Mouse (Mus musculus) lung, postnatal 0 days (tissue): ENCODE measurements around the gene Stard3. TPM values are rescaled to one million over a fixed set of nuclear protein-coding genes. Genes with fewer than 3 reads are reported as not detected.

Experiments
- ATAC-seq: fragments of 200-750 bp; cut with Nextera tagmentation; 2 replicates; pipeline ENCODE4 v1.8.0; 2017; ENCODE audit warnings: moderate library complexity
- DNase-seq: peaks from one replicate; pipeline ENCODE4 v3.0.0-alpha.2; 2016; ENCODE audit warnings: low spot score
- H3K27ac ChIP-seq: fragments of 300-500 bp; sonication (generic); 2 replicates; pipeline ENCODE4 v1.5.1; 2014; ENCODE audit warnings: antibody characterized with exemption, mild to moderate bottlenecking, low read length, mixed read lengths
- H3K27me3 ChIP-seq: fragments of 300-500 bp; sonication (generic); replicated peaks from 2 replicates; pipeline ENCODE4 v1.6.1; 2014; ENCODE audit warnings: low read length, mixed read lengths; ENCODE audit not compliant: insufficient read depth
- H3K36me3 ChIP-seq: fragments of 300-500 bp; sonication (generic); 2 replicates; pipeline ENCODE4 v1.6.1; 2014; ENCODE audit warnings: low read length, mixed read lengths; ENCODE audit not compliant: insufficient read depth
- H3K4me1 ChIP-seq: fragments of 300-500 bp; sonication (generic); 2 replicates; pipeline ENCODE4 v1.6.1; 2014; ENCODE audit warnings: antibody characterized with exemption, low read depth, low read length, mixed read lengths; ENCODE audit not compliant: insufficient read depth
- H3K4me2 ChIP-seq: fragments of 300-500 bp; sonication (generic); replicated peaks from 2 replicates; pipeline ENCODE4 v1.6.1; 2014; ENCODE audit warnings: low read depth, mild to moderate bottlenecking, low read length, moderate library complexity, mixed read lengths
- H3K4me3 ChIP-seq: fragments of 300-500 bp; sonication (generic); 2 replicates; pipeline ENCODE4 v1.5.1; 2014; ENCODE audit warnings: low read depth, low read length
- H3K9ac ChIP-seq: fragments of 300-500 bp; sonication (generic); replicated peaks from 2 replicates; pipeline ENCODE4 v1.6.1; 2014; ENCODE audit warnings: low read depth, mild to moderate bottlenecking
- H3K9me3 ChIP-seq: fragments of 300-500 bp; sonication (generic); 2 replicates; pipeline ENCODE4 v1.6.1; 2016; ENCODE audit warnings: low read length, mixed read lengths
- CTCF ChIP-seq: IDR thresholded peaks from 2 replicates; pipeline ENCODE4 v1.5.1; 2016; ENCODE audit warnings: antibody characterized with exemption, mild to moderate bottlenecking
- EP300 ChIP-seq: IDR thresholded peaks from 2 replicates; pipeline ENCODE4 v1.6.1; 2016; ENCODE audit warnings: antibody characterized with exemption, mild to moderate bottlenecking, control low read depth
- WGBS: fragments of 180-500 bp; shearing (Covaris S2); extraction: QIAGEN DNeasy Blood & Tissue Kit; methylation state at CpG from one replicate; pipeline ENCODE4 v1.1.7; 2014; 5-methylcytosine and 5-hydroxymethylcytosine counted together
- polyA plus RNA-seq: library from polyadenylated mRNA; unstranded; fragments of >200 nt; fragmentation: Nextera tagmentation; extraction: Ambion mirVana; gene quantifications from 2 replicates; pipeline ENCODE4 v1.2.1, GENCODE M21; 2015

The Stard3 gene
- 69.9 and 73.1 TPM in 2 replicates for polyA plus RNA-seq

DNA sequence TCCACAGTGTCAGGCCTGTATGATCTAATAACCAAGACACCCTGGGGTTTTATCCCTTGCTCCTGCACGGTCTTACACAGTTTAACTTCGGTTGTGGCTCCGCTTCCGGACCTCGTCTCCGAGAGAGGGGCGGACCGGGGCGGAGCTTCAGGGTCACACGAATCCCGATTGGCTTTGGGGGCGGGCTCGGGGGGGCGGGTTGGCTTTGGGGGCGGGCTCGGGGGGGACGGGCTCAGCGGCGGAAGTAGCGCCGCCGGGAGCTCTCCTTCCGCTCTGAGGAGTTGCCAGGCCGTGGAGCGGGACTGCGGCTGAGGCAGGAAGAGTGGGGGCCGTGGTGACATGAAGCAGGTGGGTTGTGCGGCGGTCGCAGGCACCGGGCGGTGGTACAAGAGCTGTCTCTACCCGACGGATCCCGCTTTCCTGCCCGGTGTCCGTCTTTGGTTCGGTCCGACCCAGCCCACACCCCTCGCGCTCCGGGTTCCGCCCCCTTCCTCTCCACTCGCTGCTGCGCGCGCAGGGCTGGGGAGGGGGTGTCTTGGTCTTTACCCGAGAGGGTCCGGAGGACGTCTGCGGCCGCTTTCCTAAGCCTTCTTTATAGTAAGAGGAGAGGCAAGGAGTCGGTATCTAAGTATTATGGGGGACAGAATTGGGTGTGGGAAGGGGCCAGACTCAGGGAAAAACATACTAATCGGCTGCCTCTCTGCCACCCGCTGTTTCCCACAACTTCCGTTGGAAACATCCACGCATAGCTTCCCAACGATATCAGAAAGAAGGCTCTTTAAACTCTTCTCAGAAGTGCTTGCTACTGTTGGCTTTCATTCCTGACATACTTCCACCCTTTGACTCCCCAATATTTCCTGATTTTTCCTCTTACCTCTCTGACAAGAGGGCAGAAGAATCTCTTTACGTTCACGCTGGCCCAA lies at the start of gene Stard3:
Stard3 (plus strand) TSS at position 208 of the 923 bp plus-strand sequence.
- under 1% methylated on average over 49 of the region's 60 CpGs for WGBS
- Histone ChIP-seq H3K9me3 (no peaks in the 10 kb centered on the region), H3K4me1 (peaks cover 44% of the 10 kb centered on the region), H3K36me3 (no peaks in the 10 kb centered on the region), H3K4me2 (peak within 1 kb of the TSS; percentile 59), H3K9ac (peak within 1 kb of the TSS; percentile 74), H3K4me3 (peak within 1 kb of the TSS; percentile 85), H3K27ac (peak within 1 kb of the TSS; percentile 97), H3K27me3 (no peaks in the 10 kb centered on the region)
- ATAC-seq = peak; percentile 90
- no peak for TF ChIP-seq CTCF
- TF ChIP-seq EP300 = peak; percentile 41
- peak; percentile 96 for DNase-seq

GRCm38 (mm10) chr11:98313790-98314323 lies 44.3 kb upstream of the Stard3 start:
- no peak for ATAC-seq
- no peak overlapping the region for H3K27ac ChIP-seq
- peaks cover 38% of the 10 kb centered on the region for H3K27me3 ChIP-seq
- no peak overlapping the region for H3K9ac ChIP-seq
- no peaks in the 10 kb centered on the region for H3K36me3 ChIP-seq
- no peak overlapping the region for H3K4me3 ChIP-seq
- H3K4me1 ChIP-seq = no peaks in the 10 kb centered on the region
- no peak overlapping the region for H3K4me2 ChIP-seq
- WGBS = 4% methylated on average over 25 of the region's 26 CpGs
- TF ChIP-seq CTCF = no peak
- H3K9me3 ChIP-seq = no peaks in the 10 kb centered on the region
- DNase-seq = peak; percentile 78

- no peaks in the 10 kb centered on the region for H3K36me3 ChIP-seq
- 9% methylated on average over 7 of the region's 7 CpGs for WGBS
- peaks cover 67% of the 10 kb centered on the region for H3K27me3 ChIP-seq
- no peak overlapping the region for H3K9ac ChIP-seq
- H3K9me3 ChIP-seq = no peaks in the 10 kb centered on the region
- DNase-seq (no peak), ATAC-seq (no peak)
- no peak overlapping the region for H3K4me2 ChIP-seq
- no peak overlapping the region for H3K4me3 ChIP-seq
- TF ChIP-seq CTCF = no peak
- TF ChIP-seq EP300 = no peak
- no peak overlapping the region for H3K27ac ChIP-seq
- H3K4me1 ChIP-seq = no peaks in the 10 kb centered on the region
These were observed 40.7 kb upstream of the Stard3 start for GRCm38 (mm10) chr11:98317479-98317878.

GRCm38 (mm10) chr11:98318421-98319116 lies 39.6 kb upstream of the Stard3 start:
- Histone ChIP-seq H3K4me1 (no peaks in the 10 kb centered on the region), H3K27ac (no peak overlapping the region), H3K9ac (no peak overlapping the region), H3K4me3 (no peak overlapping the region), H3K4me2 (no peak overlapping the region), H3K27me3 (peaks cover 76% of the 10 kb centered on the region), H3K36me3 (no peaks in the 10 kb centered on the region), H3K9me3 (no peaks in the 10 kb centered on the region)
- DNase-seq = no peak
- TF ChIP-seq EP300 = no peak
- no peak for TF ChIP-seq CTCF
- 4% methylated on average over 14 of the region's 14 CpGs for WGBS
- no peak for ATAC-seq

DNA sequence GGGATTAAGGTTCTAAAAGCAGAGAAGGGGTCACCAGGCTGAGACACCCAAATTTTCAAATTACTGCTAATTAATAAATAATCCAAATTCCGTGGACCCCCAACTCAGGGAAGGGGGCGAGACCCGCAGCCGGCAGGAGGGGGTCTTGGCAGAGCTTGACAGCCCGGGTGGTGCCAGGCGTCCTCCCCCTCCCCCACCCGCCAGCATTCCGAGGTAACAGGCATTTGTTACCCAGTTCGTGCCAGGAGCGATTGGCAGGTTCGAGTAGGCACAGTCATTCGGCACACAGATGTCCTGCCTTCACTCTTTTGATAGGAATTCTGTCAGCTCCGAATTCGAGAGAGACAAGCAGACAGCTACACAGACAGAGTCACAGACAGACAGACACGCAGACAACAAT lies 39.0 kb upstream of the Stard3 start:
- 5% methylated on average over 15 of the region's 15 CpGs for WGBS
- no peak overlapping the region for H3K4me2 ChIP-seq
- peaks cover 77% of the 10 kb centered on the region for H3K27me3 ChIP-seq
- H3K36me3 ChIP-seq = no peaks in the 10 kb centered on the region
- TF ChIP-seq CTCF (no peak), EP300 (no peak)
- H3K27ac ChIP-seq = no peak overlapping the region
- H3K4me3 ChIP-seq = no peak overlapping the region
- no peak overlapping the region for H3K9ac ChIP-seq
- H3K4me1 ChIP-seq = no peaks in the 10 kb centered on the region
- DNase-seq (no peak), ATAC-seq (no peak)
- H3K9me3 ChIP-seq = no peaks in the 10 kb centered on the region

DNA sequence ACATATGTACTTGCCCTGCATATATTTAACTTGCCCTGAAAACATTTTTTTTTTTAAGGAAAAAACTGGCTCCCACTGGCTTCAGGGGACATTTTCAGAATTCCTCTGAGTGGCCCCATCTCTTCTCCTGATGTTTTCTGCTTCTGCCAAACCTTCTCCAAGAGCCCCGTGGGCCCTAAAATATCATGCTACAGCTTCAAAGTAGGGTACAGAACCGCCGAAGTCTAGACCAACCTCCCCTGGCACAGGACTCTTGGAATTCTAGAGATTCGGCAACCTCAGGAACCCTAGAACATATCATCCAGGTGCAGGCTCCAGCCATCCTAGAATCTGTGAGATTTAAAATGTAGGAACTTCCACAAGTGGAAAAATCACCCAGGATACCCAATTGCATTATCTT lies 38.6 kb upstream of the Stard3 start:
- peaks cover 77% of the 10 kb centered on the region for H3K27me3 ChIP-seq
- H3K4me3 ChIP-seq = no peak overlapping the region
- no peak overlapping the region for H3K9ac ChIP-seq
- H3K36me3 ChIP-seq = no peaks in the 10 kb centered on the region
- ATAC-seq (no peak), DNase-seq (no peak)
- H3K9me3 ChIP-seq = no peaks in the 10 kb centered on the region
- no peak overlapping the region for H3K4me2 ChIP-seq
- TF ChIP-seq EP300 (no peak), CTCF (no peak)
- no peak overlapping the region for H3K27ac ChIP-seq
- WGBS = 16% methylated on average over 4 of the region's 4 CpGs
- no peaks in the 10 kb centered on the region for H3K4me1 ChIP-seq
